Mouse (Mus musculus) liver, embryonic 15.5 days (tissue): ENCODE data around the gene Slc38a1. TPM values are rescaled to one million over a fixed set of nuclear protein-coding genes. Genes with fewer than 3 reads are reported as not detected.
"Not testable (repeated sequence)": the region's sequence is repeated elsewhere in the genome, so short reads cannot be mapped to it uniquely, and the experiment has no call there.

Experiments
- ATAC-seq: fragments of 200-750 bp; cut with Nextera tagmentation; 2 replicates; pipeline ENCODE4 v1.8.0; 2017; ENCODE audit warnings: moderate number of reproducible peaks, mild to moderate bottlenecking, moderate library complexity; ENCODE audit not compliant: insufficient read depth
- H3K27ac ChIP-seq: fragments of 300-500 bp; sonication (generic); replicated peaks from 2 replicates; pipeline ENCODE4 v1.5.1; 2015; ENCODE audit warnings: mild to moderate bottlenecking, inconsistent platforms
- H3K27me3 ChIP-seq: fragments of 300-500 bp; sonication (generic); 2 replicates; pipeline ENCODE4 v1.6.1; 2015; ENCODE audit warnings: mild to moderate bottlenecking, inconsistent platforms
- H3K36me3 ChIP-seq: fragments of 300-500 bp; sonication (generic); replicated peaks from 2 replicates; pipeline ENCODE4 v1.6.1; 2015; ENCODE audit warnings: moderate library complexity, mild to moderate bottlenecking, inconsistent platforms
- H3K4me1 ChIP-seq: fragments of 300-500 bp; sonication (generic); replicated peaks from 2 replicates; pipeline ENCODE4 v1.6.1; 2015; ENCODE audit warnings: inconsistent platforms
- H3K4me2 ChIP-seq: fragments of 300-500 bp; sonication (generic); 2 replicates; pipeline ENCODE4 v1.6.1; 2015; ENCODE audit warnings: moderate library complexity, mild to moderate bottlenecking, inconsistent platforms
- H3K4me3 ChIP-seq: fragments of 300-500 bp; sonication (generic); replicated peaks from 2 replicates; pipeline ENCODE4 v1.5.1; 2015; ENCODE audit warnings: mild to moderate bottlenecking, inconsistent platforms
- H3K9ac ChIP-seq: fragments of 300-500 bp; sonication (generic); 2 replicates; pipeline ENCODE4 v1.6.1; 2015; ENCODE audit warnings: moderate library complexity, mild to moderate bottlenecking, inconsistent platforms
- H3K9me3 ChIP-seq: fragments of 300-500 bp; sonication (generic); replicated peaks from 2 replicates; pipeline ENCODE4 v1.6.1; 2016; ENCODE audit warnings: inconsistent platforms
- WGBS: fragments of 180-500 bp; shearing (Covaris S2); methylation state at CpG from one replicate; pipeline ENCODE4 v1.1.7; 2015; ENCODE audit warnings: mixed read lengths; ENCODE audit not compliant: insufficient replicate concordance; 5-methylcytosine and 5-hydroxymethylcytosine counted together
- polyA plus RNA-seq: library from polyadenylated mRNA; unstranded; fragments of >200 nt; fragmentation: Nextera tagmentation; extraction: Ambion mirVana; gene quantifications from 2 replicates; pipeline ENCODE4 v1.2.1, GENCODE M21; 2015

Slc38a1 gene
- polyA plus RNA-seq, 1 experiment from 2014 or later: 18.2 TPM

GRCm38 (mm10) chr15:96638656-96639055, 4.1 kb downstream of the Slc38a1 start:
- Histone ChIP-seq H3K4me3 (no peak overlapping the region), H3K4me1 (peaks cover 53% of the 10 kb centered on the region), H3K36me3 (peaks cover 12% of the 10 kb centered on the region; the same call in 1 of the 2 replicates), H3K27ac (no peak overlapping the region), H3K9me3 (no peaks in the 10 kb centered on the region), H3K4me2 (no peak overlapping the region), H3K27me3 (peaks cover 7% of the 10 kb centered on the region; the same call in 1 of the 2 replicates), H3K9ac (no peak overlapping the region)
- ATAC-seq: no peak
- WGBS: 58% methylated on average over 2 of the region's 2 CpGs

- no peak overlapping the region; the same call in 1 of the 2 replicates for H3K27ac ChIP-seq
- no peak overlapping the region for H3K4me3 ChIP-seq
- H3K9me3 ChIP-seq: no peaks in the 10 kb centered on the region
- no peak overlapping the region for H3K9ac ChIP-seq
- peaks cover 50% of the 10 kb centered on the region for H3K4me1 ChIP-seq
- 35% methylated on average over 10 of the region's 10 CpGs for WGBS
- ATAC-seq: no peak
- peaks cover 17% of the 10 kb centered on the region; the same call in 1 of the 2 replicates for H3K36me3 ChIP-seq
- no peak overlapping the region; the same call in 1 of the 2 replicates for H3K4me2 ChIP-seq
- H3K27me3 ChIP-seq: peaks cover 6% of the 10 kb centered on the region; the same call in 1 of the 2 replicates
Measured at GRCm38 (mm10) chr15:96638173-96638572, 4.5 kb downstream of the Slc38a1 start.

DNA sequence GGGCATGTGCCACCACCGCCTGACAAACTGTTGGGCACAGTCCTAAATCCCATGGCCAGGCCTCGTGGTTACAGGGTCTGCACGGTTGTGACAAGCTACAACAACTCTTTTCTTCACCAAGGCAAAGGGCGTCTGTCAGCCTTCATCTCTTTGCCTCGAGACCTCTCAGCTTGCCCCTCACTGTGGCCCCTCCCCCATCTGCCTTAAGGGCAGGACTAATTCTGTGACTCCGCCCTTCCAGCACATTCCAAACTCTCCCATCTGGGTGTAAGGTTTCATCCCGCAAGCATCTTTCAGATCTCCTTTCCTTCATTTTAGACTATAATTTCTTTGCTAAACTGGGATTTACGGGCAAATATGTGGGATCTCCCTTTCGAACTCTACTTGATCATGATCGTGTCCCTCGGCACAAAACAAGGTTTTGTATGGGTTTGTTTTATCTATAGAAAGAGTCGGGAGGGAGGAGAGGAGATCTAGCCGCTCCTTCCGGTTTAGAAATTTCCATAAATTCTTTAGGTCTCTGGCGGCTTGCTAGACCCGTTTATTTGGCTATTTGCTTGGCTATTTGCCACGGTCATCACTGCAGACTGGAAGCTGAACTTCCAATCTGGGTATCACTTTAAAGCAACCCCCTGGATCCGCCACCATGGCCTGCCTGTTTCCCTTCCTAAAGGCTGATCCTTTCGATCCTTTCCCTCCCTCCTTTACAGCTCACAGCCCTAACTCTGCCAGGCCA, 7.9 kb downstream of the Slc38a1 start:
- ATAC-seq: no peak
- Histone ChIP-seq H3K27ac (no peak overlapping the region), H3K9ac (no peak overlapping the region), H3K4me2 (no peak overlapping the region), H3K4me1 (peaks cover 19% of the 10 kb centered on the region), H3K9me3 (no peaks in the 10 kb centered on the region), H3K4me3 (no peak overlapping the region), H3K27me3 (no peaks in the 10 kb centered on the region), H3K36me3 (peaks cover 24% of the 10 kb centered on the region; the same call in 1 of the 2 replicates)
- 79% methylated on average over 19 of the region's 19 CpGs for WGBS

- H3K9ac ChIP-seq: no peak overlapping the region
- H3K4me1 ChIP-seq: no peaks in the 10 kb centered on the region
- H3K36me3 ChIP-seq: peaks cover 24% of the 10 kb centered on the region; the same call in 1 of the 2 replicates
- no peaks in the 10 kb centered on the region for H3K27me3 ChIP-seq
- H3K4me2 ChIP-seq: no peak overlapping the region
- ATAC-seq: no peak
- no peak overlapping the region for H3K27ac ChIP-seq
- H3K4me3 ChIP-seq: no peak overlapping the region
- no peaks in the 10 kb centered on the region for H3K9me3 ChIP-seq
- WGBS: 82% methylated on average over 5 of the region's 5 CpGs
Measured at GRCm38 (mm10) chr15:96632201-96632600, 10.5 kb downstream of the Slc38a1 start.

GRCm38 (mm10) chr15:96631107-96631718, 11.5 kb downstream of the Slc38a1 start:
- Histone ChIP-seq H3K4me2 (no peak overlapping the region), H3K9ac (no peak overlapping the region), H3K9me3 (no peaks in the 10 kb centered on the region), H3K36me3 (peaks cover 24% of the 10 kb centered on the region; the same call in 1 of the 2 replicates), H3K27ac (no peak overlapping the region), H3K4me3 (no peak overlapping the region), H3K4me1 (no peaks in the 10 kb centered on the region), H3K27me3 (no peaks in the 10 kb centered on the region)
- no peak for ATAC-seq
- WGBS: 73% methylated on average over 13 of the region's 13 CpGs

- no peak overlapping the region for H3K4me3 ChIP-seq
- WGBS: 74% methylated on average over 7 of the region's 7 CpGs
- no peak for ATAC-seq
Measured at GRCm38 (mm10) chr15:96628256-96628655, 14.5 kb downstream of the Slc38a1 start.

GRCm38 (mm10) chr15:96626871-96627270, 15.8 kb downstream of the Slc38a1 start:
- no peak for ATAC-seq
- Histone ChIP-seq H3K27ac (no peak overlapping the region), H3K4me1 (no peaks in the 10 kb centered on the region), H3K36me3 (peaks cover 24% of the 10 kb centered on the region), H3K9ac (no peak overlapping the region), H3K4me3 (no peak overlapping the region), H3K4me2 (no peak overlapping the region), H3K27me3 (no peaks in the 10 kb centered on the region), H3K9me3 (no peaks in the 10 kb centered on the region)
- 52% methylated on average over 5 of the region's 5 CpGs for WGBS

More at GRCm38 (mm10) chr15:96628256-96628655, 14.5 kb downstream of the Slc38a1 start:
- no peaks in the 10 kb centered on the region for H3K9me3 ChIP-seq
- no peaks in the 10 kb centered on the region for H3K4me1 ChIP-seq
- peaks cover 19% of the 10 kb centered on the region for H3K36me3 ChIP-seq
- no peak overlapping the region for H3K4me2 ChIP-seq
- no peak overlapping the region for H3K9ac ChIP-seq
- no peaks in the 10 kb centered on the region for H3K27me3 ChIP-seq
- H3K27ac ChIP-seq: no peak overlapping the region

DNA sequence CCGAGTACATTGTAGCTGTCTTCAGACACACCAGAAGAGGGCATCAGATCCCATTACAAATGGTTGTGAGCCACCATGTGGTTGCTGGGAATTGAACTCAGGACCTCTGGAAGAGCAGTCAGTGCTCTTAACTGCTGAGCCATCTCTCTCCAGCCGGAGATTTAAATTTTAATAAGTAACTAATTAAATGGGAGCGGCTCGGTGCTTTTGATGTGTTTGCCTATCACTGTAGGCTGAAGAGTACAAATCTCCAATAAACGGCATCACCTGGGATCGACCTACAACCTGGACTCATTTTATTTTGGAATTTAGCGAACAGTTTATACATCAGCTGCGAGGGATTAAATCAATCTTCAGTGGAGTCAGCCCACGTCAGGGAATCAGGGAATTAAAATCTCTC, 17.7 kb downstream of the Slc38a1 start:
- H3K27ac ChIP-seq, H3K4me3 ChIP-seq, H3K4me1 ChIP-seq, H3K9ac ChIP-seq, H3K4me2 ChIP-seq, H3K27me3 ChIP-seq, H3K9me3 ChIP-seq, ATAC-seq: not testable (repeated sequence)
- peaks cover 29% of the 10 kb centered on the region for H3K36me3 ChIP-seq
- WGBS: 79% methylated on average over 9 of the region's 9 CpGs

- H3K36me3 ChIP-seq: peaks cover 36% of the 10 kb centered on the region
- no peaks in the 10 kb centered on the region for H3K27me3 ChIP-seq
- no peaks in the 10 kb centered on the region for H3K4me1 ChIP-seq
- H3K4me3 ChIP-seq: no peak overlapping the region
- no peaks in the 10 kb centered on the region for H3K9me3 ChIP-seq
- H3K9ac ChIP-seq: no peak overlapping the region
- ATAC-seq: no peak
- H3K27ac ChIP-seq: no peak overlapping the region
- 85% methylated on average over 7 of the region's 7 CpGs for WGBS
- no peak overlapping the region for H3K4me2 ChIP-seq
Measured at GRCm38 (mm10) chr15:96622376-96622775, 20.3 kb downstream of the Slc38a1 start.

DNA sequence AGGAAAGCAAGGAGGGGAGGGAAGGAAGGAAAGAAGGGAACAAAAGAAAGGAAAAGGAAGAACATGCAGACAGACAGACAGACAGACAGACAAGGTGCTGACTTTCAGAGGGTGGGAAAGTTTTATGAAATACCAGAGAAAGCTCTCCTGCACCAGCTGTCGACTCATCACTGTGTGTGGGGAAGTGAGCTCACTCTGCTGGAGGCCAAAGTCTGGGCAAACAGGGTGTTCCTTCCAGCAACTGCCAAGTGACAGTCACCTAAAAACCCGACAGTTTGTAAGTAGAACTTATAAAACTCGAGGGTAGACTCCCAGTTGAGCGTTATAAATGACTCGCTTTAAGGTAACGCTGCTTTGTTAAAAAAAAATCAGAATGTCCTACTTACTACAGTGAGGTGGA, 21.0 kb downstream of the Slc38a1 start:
- Histone ChIP-seq H3K4me1 (no peaks in the 10 kb centered on the region), H3K9me3 (no peaks in the 10 kb centered on the region), H3K27me3 (no peaks in the 10 kb centered on the region), H3K4me3 (no peak overlapping the region), H3K27ac (no peak overlapping the region), H3K36me3 (peaks cover 37% of the 10 kb centered on the region), H3K9ac (no peak overlapping the region), H3K4me2 (no peak overlapping the region)
- ATAC-seq: no peak
- WGBS: 64% methylated on average over 6 of the region's 6 CpGs

- Histone ChIP-seq H3K36me3 (peaks cover 52% of the 10 kb centered on the region), H3K4me3 (no peak overlapping the region), H3K4me1 (no peaks in the 10 kb centered on the region), H3K27me3 (no peaks in the 10 kb centered on the region), H3K27ac (no peak overlapping the region), H3K4me2 (no peak overlapping the region), H3K9ac (no peak overlapping the region), H3K9me3 (no peaks in the 10 kb centered on the region)
- WGBS: 84% methylated on average over 7 of the region's 7 CpGs
- no peak for ATAC-seq
Measured at GRCm38 (mm10) chr15:96617555-96617954, 25.2 kb downstream of the Slc38a1 start.
